25 mouse cellular contexts compared by ENCODE assay signal in genomic region chr4:54877361-54877760, GRCm38 (mm10).
DNase-seq lines count a peak whose midpoint lies in the region; ATAC-seq and TF ChIP-seq lines count a peak whose summit lies in the region.
"Had no signal": no experiment of that assay in that cellular context is flagged by ENCODE, and none has a peak within 500 bp of the region (broad histone marks: within the 10 kb centered on the region; RNA-seq: fewer than 3 reads in every experiment).

No protein-coding gene starts in this region.

- no peaks in the 10 kb centered on the region for H3K27me3 ChIP-seq in lung, postnatal 0 days (replicated peaks; ENCODE audit: insufficient read depth, low read length)
- H3K27me3 ChIP-seq: embryonic facial prominence, embryonic 13.5 days; forebrain, embryonic 15.5 days; heart, embryonic 15.5 days; megakaryocyte, embryonic 14.5 days; midbrain, embryonic 15.5 days; neural tube, embryonic 13.5 days had no signal

- peak; percentile 19; the same call in 1 of the 2 replicates for TF ChIP-seq POLR2A in embryonic fibroblast, embryonic 13.5 days (IDR thresholded peaks at IDR 0.05; ENCODE audit: low read depth, low read length)

- no peaks in the 10 kb centered on the region for H3K36me3 ChIP-seq in lung, postnatal 0 days (ENCODE audit: insufficient read depth, low read length)
- H3K36me3 ChIP-seq: embryonic facial prominence, embryonic 13.5 days; forebrain, embryonic 15.5 days; heart, embryonic 15.5 days; midbrain, embryonic 15.5 days; neural tube, embryonic 13.5 days had no signal

- H3K4me1 ChIP-seq in lung, postnatal 0 days (ENCODE audit: insufficient read depth, low read depth, low read length) = no peaks in the 10 kb centered on the region
- peaks cover 21% of the 10 kb centered on the region for H3K4me1 ChIP-seq in embryonic fibroblast, embryonic 13.5 days (ENCODE audit: control insufficient read depth, insufficient read depth, low read length)
- H3K4me1 ChIP-seq: embryonic facial prominence, embryonic 13.5 days; forebrain, embryonic 15.5 days; heart, embryonic 15.5 days; megakaryocyte, embryonic 14.5 days; midbrain, embryonic 15.5 days; neural tube, embryonic 13.5 days had no signal

- H3K4me2 ChIP-seq in lung, postnatal 0 days (replicated peaks; ENCODE audit: low read depth, low read length) = no peak overlapping the region
- H3K4me2 ChIP-seq: embryonic facial prominence, embryonic 13.5 days; forebrain, embryonic 15.5 days; heart, embryonic 15.5 days; hindbrain, embryonic 14.5 days; liver, embryonic 11.5 days; midbrain, embryonic 15.5 days; neural tube, embryonic 13.5 days had no signal

- ATAC-seq in lung, postnatal 0 days = no peak
- ATAC-seq: forebrain, embryonic 15.5 days; liver, postnatal 0 days; midbrain, embryonic 15.5 days had no signal

- WGBS in lung, postnatal 0 days = 57% methylated on average over 2 of the region's 2 CpGs

- TF ChIP-seq CTCF in gastrocnemius, adult 2 months (IDR thresholded peaks at IDR 0.05) = no peak
- no peak for TF ChIP-seq CTCF in lung, postnatal 0 days (IDR thresholded peaks at IDR 0.05)
- TF ChIP-seq CTCF in embryonic fibroblast, embryonic 13.5 days (IDR thresholded peaks at IDR 0.05; ENCODE audit: borderline replicate concordance, insufficient read depth, low read length) = no peak

- DNase-seq in gastrocnemius, adult 2 months = no peak
- DNase-seq in gastrocnemius, postnatal 25 days = no peak
- peak; percentile 23 for DNase-seq in lung, postnatal 0 days (ENCODE audit: low spot score)
- DNase-seq in lung, postnatal 25 days (ENCODE audit: low spot score) = no peak
- no peak for DNase-seq in thymus, postnatal 14 days
- no peak for DNase-seq in c-Kit-positive CD71-positive TER-119-positive erythroid progenitor cells, embryonic 14.5 days (ENCODE audit: low spot score)
- DNase-seq: cerebellum, adult 18-20 months; cerebellum, postnatal 25 days; heart, postnatal 36 days; kidney, adult 9 months; kidney, postnatal 25 days; layer of hippocampus, adult 9-11 months; liver, postnatal 0 days; lung, postnatal 36 days; thymus, postnatal 25 days had no signal

- no peaks in the 10 kb centered on the region for H3K9me3 ChIP-seq in lung, postnatal 0 days (ENCODE audit: low read length)
- H3K9me3 ChIP-seq: embryonic facial prominence, embryonic 13.5 days; forebrain, embryonic 15.5 days; heart, embryonic 15.5 days; megakaryocyte, embryonic 14.5 days; midbrain, embryonic 15.5 days; neural tube, embryonic 13.5 days had no signal

- intact Hi-C loops in gastrocnemius, adult 2 months (cut with DNase I) = no loop called here

- H3K9ac ChIP-seq in lung, postnatal 0 days (replicated peaks; ENCODE audit: low read depth) = no peak overlapping the region
- H3K9ac ChIP-seq: embryonic facial prominence, embryonic 13.5 days; forebrain, embryonic 15.5 days; heart, embryonic 15.5 days; hindbrain, embryonic 14.5 days; liver, postnatal 0 days; midbrain, embryonic 15.5 days; neural tube, embryonic 13.5 days had no signal

- H3K27ac ChIP-seq in gastrocnemius, adult 2 months = peak overlapping the region; percentile 56; the same call in 1 of the 2 replicates
- H3K27ac ChIP-seq in lung, postnatal 0 days (ENCODE audit: low read length) = no peak overlapping the region
- H3K27ac ChIP-seq in embryonic fibroblast, embryonic 13.5 days (ENCODE audit: insufficient read depth, low read length) = peak overlapping the region; percentile 83
- H3K27ac ChIP-seq: embryonic facial prominence, embryonic 13.5 days; forebrain, embryonic 15.5 days; heart, embryonic 15.5 days; hindbrain, embryonic 14.5 days; left cerebral cortex, adult 2 months; midbrain, embryonic 15.5 days; neural tube, embryonic 13.5 days had no signal

- TF ChIP-seq EP300 in lung, postnatal 0 days (IDR thresholded peaks at IDR 0.05) = no peak

- no peak overlapping the region for H3K4me3 ChIP-seq in gastrocnemius, adult 2 months
- no peak overlapping the region for H3K4me3 ChIP-seq in lung, postnatal 0 days (ENCODE audit: low read depth, low read length)
- no peak overlapping the region for H3K4me3 ChIP-seq in embryonic fibroblast, embryonic 13.5 days (ENCODE audit: insufficient read depth, low read length)
- H3K4me3 ChIP-seq: embryonic facial prominence, embryonic 13.5 days; forebrain, embryonic 15.5 days; heart, embryonic 15.5 days; left cerebral cortex, adult 2 months; megakaryocyte, embryonic 14.5 days; midbrain, embryonic 15.5 days; neural tube, embryonic 13.5 days had no signal
